In the genomic region with DNA sequence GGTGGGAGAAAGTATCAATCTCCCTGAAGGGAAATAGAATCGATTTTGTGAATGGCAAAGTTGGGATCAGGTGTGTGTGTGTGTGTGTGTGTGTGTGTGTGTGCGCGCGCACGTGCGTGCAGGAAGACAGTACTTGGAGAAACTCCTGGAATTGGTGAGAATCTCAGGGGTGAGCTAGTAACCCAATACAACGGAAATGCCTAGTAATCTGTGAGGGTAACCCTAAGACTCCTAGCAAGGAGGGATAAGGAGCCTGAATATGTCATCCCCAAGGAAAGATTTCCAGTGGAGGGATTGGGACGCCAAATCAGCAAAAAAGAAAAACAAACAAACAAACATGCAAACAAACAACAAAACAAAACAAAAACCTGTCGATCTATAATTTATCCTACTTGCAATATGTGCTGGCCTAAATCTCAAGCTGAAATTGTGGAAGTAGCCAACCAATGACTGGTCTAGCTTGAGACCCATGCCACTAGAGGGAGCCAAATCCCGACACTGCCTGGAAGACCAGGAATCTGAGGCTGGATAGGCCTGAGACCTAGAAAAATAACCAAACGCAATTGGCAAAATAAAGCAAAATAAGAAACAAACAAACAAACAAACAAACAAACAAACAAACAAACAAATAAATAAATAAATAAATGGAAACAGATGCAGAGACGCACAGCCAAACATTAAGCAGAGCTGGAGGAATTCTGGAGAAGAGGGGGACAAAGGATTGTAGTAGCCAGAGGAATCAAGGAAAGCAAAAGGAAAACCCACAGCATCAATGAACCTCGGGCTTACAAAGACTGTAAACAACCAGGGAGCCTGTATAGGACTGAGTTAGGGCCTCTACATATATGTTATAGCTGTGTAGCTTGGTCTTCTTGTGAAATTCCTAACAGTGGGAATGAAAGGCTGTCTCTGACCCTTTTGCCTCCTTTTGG, we compare ENCODE assay signal across 9 mouse cellular contexts.
DNase-seq lines count a peak whose midpoint lies in the region; ATAC-seq and TF ChIP-seq lines count a peak whose summit lies in the region.
"Had no signal": no experiment of that assay in that cellular context is flagged by ENCODE, and none has a peak within 500 bp of the region (broad histone marks: within the 10 kb centered on the region; RNA-seq: fewer than 3 reads in every experiment).

No protein-coding gene starts in this region.

- H3K4me2 ChIP-seq in forebrain, embryonic 12.5 days = no peak overlapping the region
- H3K4me2 ChIP-seq in intestine, postnatal 0 days (replicated peaks; ENCODE audit: low read depth) = no peak overlapping the region
- no peak overlapping the region for H3K4me2 ChIP-seq in midbrain, embryonic 13.5 days (replicated peaks)
- no peak overlapping the region for H3K4me2 ChIP-seq in stomach, embryonic 15.5 days

- DNase-seq in heart, adult 2 months = peak; percentile 20 to 49
- no peak for DNase-seq in heart, adult 11 months
- DNase-seq in c-Kit-positive CD71-negative TER-119-negative erythroid progenitor cells, embryonic 14.5 days (ENCODE audit: low read depth) = peak; percentile 22
- DNase-seq in left cerebral cortex, postnatal 14 days (ENCODE audit: low spot score in 2 of 2) = peak; percentile 5 to 59

- H3K4me1 ChIP-seq in heart, adult 2 months (ENCODE audit: control insufficient read depth, insufficient read depth, low read length) = no peaks in the 10 kb centered on the region
- H3K4me1 ChIP-seq in forebrain, embryonic 12.5 days = no peaks in the 10 kb centered on the region
- no peaks in the 10 kb centered on the region for H3K4me1 ChIP-seq in intestine, postnatal 0 days (replicated peaks; ENCODE audit: control insufficient read depth, insufficient read depth, low read length)
- H3K4me1 ChIP-seq in midbrain, embryonic 13.5 days (replicated peaks) = no peaks in the 10 kb centered on the region
- H3K4me1 ChIP-seq in stomach, embryonic 15.5 days = no peaks in the 10 kb centered on the region

- no peaks in the 10 kb centered on the region for H3K79me2 ChIP-seq in heart, adult 2 months (replicated peaks; ENCODE audit: control insufficient read depth, insufficient read depth, low read length)

- TF ChIP-seq EP300 in heart, adult 2 months (IDR thresholded peaks at IDR 0.05; ENCODE audit: insufficient read depth, low read depth, low read length) = no peak

- peak; percentile 73 for TF ChIP-seq CTCF in heart, adult 2 months (IDR thresholded peaks at IDR 0.05)
- peak; percentile 88 for TF ChIP-seq CTCF in intestine, postnatal 0 days (IDR thresholded peaks at IDR 0.05; ENCODE audit: low read depth)

- no peak overlapping the region for H3K4me3 ChIP-seq in heart, adult 2 months
- H3K4me3 ChIP-seq in forebrain, embryonic 12.5 days (replicated peaks) = no peak overlapping the region
- H3K4me3 ChIP-seq in intestine, postnatal 0 days (ENCODE audit: low read depth, low read length) = no peak overlapping the region
- H3K4me3 ChIP-seq in midbrain, embryonic 13.5 days (replicated peaks) = no peak overlapping the region
- no peak overlapping the region for H3K4me3 ChIP-seq in stomach, embryonic 15.5 days (replicated peaks)

- no peak overlapping the region for H3K27ac ChIP-seq in heart, adult 2 months
- no peak overlapping the region for H3K27ac ChIP-seq in forebrain, embryonic 12.5 days
- H3K27ac ChIP-seq in intestine, postnatal 0 days (ENCODE audit: low read depth, low read length) = no peak overlapping the region
- H3K27ac ChIP-seq in midbrain, embryonic 13.5 days = no peak overlapping the region
- no peak overlapping the region for H3K27ac ChIP-seq in stomach, embryonic 15.5 days
- H3K27ac ChIP-seq: macrophage had no signal

- no peak for TF ChIP-seq POLR2A in heart, adult 2 months (IDR thresholded peaks at IDR 0.05; ENCODE audit: insufficient read depth, low read depth, low read length)

- 60% methylated on average over 13 of the region's 13 CpGs for WGBS in heart, adult 2 months
- 65% methylated on average over 13 of the region's 13 CpGs for WGBS in forebrain, embryonic 12.5 days
- WGBS in intestine, postnatal 0 days = 65% methylated on average over 13 of the region's 13 CpGs
- WGBS in midbrain, embryonic 13.5 days = 66% methylated on average over 13 of the region's 13 CpGs
- 67% methylated on average over 13 of the region's 13 CpGs for WGBS in stomach, embryonic 15.5 days

- peak; percentile 89 for ATAC-seq in forebrain, embryonic 12.5 days (ENCODE audit: low FRiP score)
- ATAC-seq in intestine, postnatal 0 days = no peak
- ATAC-seq in midbrain, embryonic 13.5 days = peak; percentile 91
- peak; percentile 68; the same call in 1 of the 2 replicates for ATAC-seq in stomach, embryonic 15.5 days (ENCODE audit: insufficient read depth, low FRiP score, low read depth)

- no peaks in the 10 kb centered on the region for H3K9me3 ChIP-seq in forebrain, embryonic 12.5 days
- no peaks in the 10 kb centered on the region for H3K9me3 ChIP-seq in intestine, postnatal 0 days (ENCODE audit: control insufficient read depth)
- no peaks in the 10 kb centered on the region for H3K9me3 ChIP-seq in midbrain, embryonic 13.5 days
- H3K9me3 ChIP-seq in stomach, embryonic 15.5 days = no peaks in the 10 kb centered on the region

- no peaks in the 10 kb centered on the region for H3K36me3 ChIP-seq in heart, adult 2 months (ENCODE audit: control insufficient read depth, insufficient read depth, low read length)
- no peaks in the 10 kb centered on the region for H3K36me3 ChIP-seq in forebrain, embryonic 12.5 days (replicated peaks)
- H3K36me3 ChIP-seq in intestine, postnatal 0 days (ENCODE audit: control insufficient read depth, insufficient read depth) = no peaks in the 10 kb centered on the region
- no peaks in the 10 kb centered on the region for H3K36me3 ChIP-seq in midbrain, embryonic 13.5 days
- no peaks in the 10 kb centered on the region for H3K36me3 ChIP-seq in stomach, embryonic 15.5 days

- intact Hi-C loops in heart, adult 2 months (cut with DNase I) = no loop called here
- intact Hi-C loops in left cerebral cortex, postnatal 14 days (cut with DNase I) = loop anchor here (5.0 kb wide), 1 partner anchor 244 kb away; no protein-coding TSS in a partner anchor

- no peak overlapping the region for H3K9ac ChIP-seq in heart, adult 2 months (ENCODE audit: low read depth, low read length)
- H3K9ac ChIP-seq in forebrain, embryonic 12.5 days = no peak overlapping the region
- H3K9ac ChIP-seq in intestine, postnatal 0 days (ENCODE audit: low read depth, low read length) = no peak overlapping the region
- H3K9ac ChIP-seq in midbrain, embryonic 13.5 days (replicated peaks) = no peak overlapping the region
- no peak overlapping the region for H3K9ac ChIP-seq in stomach, embryonic 15.5 days

- no peaks in the 10 kb centered on the region for H3K27me3 ChIP-seq in heart, adult 2 months (ENCODE audit: control insufficient read depth, insufficient read depth, low read length)
- H3K27me3 ChIP-seq in forebrain, embryonic 12.5 days = no peaks in the 10 kb centered on the region
- H3K27me3 ChIP-seq in intestine, postnatal 0 days (replicated peaks; ENCODE audit: control insufficient read depth, insufficient read depth, low read length) = no peaks in the 10 kb centered on the region
- no peaks in the 10 kb centered on the region for H3K27me3 ChIP-seq in midbrain, embryonic 13.5 days
- no peaks in the 10 kb centered on the region for H3K27me3 ChIP-seq in stomach, embryonic 15.5 days (replicated peaks)
